Mouse (Mus musculus) heart, embryonic 14.5 days (tissue): ENCODE results near the gene Ceacam1. TPM values are rescaled to one million over a fixed set of nuclear protein-coding genes. Genes with fewer than 3 reads are reported as not detected.
"Not testable (repeated sequence)": the region's sequence is repeated elsewhere in the genome, so short reads cannot be mapped to it uniquely, and the experiment has no call there.

Experiments used
- ATAC-seq: fragments of 200-750 bp; cut with Nextera tagmentation; 2 replicates; pipeline ENCODE4 v1.8.0; 2017; ENCODE audit warnings: low read depth, moderate TSS enrichment; ENCODE audit not compliant: insufficient number of reproducible peaks, insufficient read depth, low FRiP score
- H3K27ac ChIP-seq, 2 experiments: fragments of 200-500 bp in 1 of 2; fragments of 300-500 bp in 1 of 2; sonication (generic) in 1 of 2; replicated peaks in 1 of 2; 2 replicates each; pipeline ENCODE4 v1.5.1; 2012 to 2014; ENCODE audit warnings: low read depth in 2 of 2, low read length in 2 of 2, control low read depth in 1 of 2, mild to moderate bottlenecking in 1 of 2, mixed read lengths in 1 of 2; ENCODE audit not compliant: control insufficient read depth in 1 of 2, insufficient read depth in 1 of 2
- H3K27me3 ChIP-seq: fragments of 300-500 bp; sonication (generic); 2 replicates; pipeline ENCODE4 v1.6.1; 2014; ENCODE audit warnings: mild to moderate bottlenecking, low read length, control low read depth; ENCODE audit not compliant: control insufficient read depth, insufficient read depth
- H3K36me3 ChIP-seq: fragments of 300-500 bp; sonication (generic); 2 replicates; pipeline ENCODE4 v1.6.1; 2014; ENCODE audit warnings: mild to moderate bottlenecking, control low read depth, low read length, mixed read lengths; ENCODE audit not compliant: control insufficient read depth, insufficient read depth
- H3K4me1 ChIP-seq, 2 experiments: fragments of 200-500 bp in 1 of 2; fragments of 300-500 bp in 1 of 2; sonication (generic) in 1 of 2; 2 replicates each; pipeline ENCODE4 v1.6.1; 2012 to 2014; ENCODE audit warnings: low read length in 2 of 2, control low read depth in 1 of 2, mixed read lengths in 1 of 2; ENCODE audit not compliant: control insufficient read depth in 2 of 2, insufficient read depth in 2 of 2
- H3K4me2 ChIP-seq: fragments of 300-500 bp; sonication (generic); 2 replicates; pipeline ENCODE4 v1.6.1; 2014; ENCODE audit warnings: mild to moderate bottlenecking, low read length
- H3K4me3 ChIP-seq, 2 experiments: fragments of 200-500 bp in 1 of 2; fragments of 300-500 bp in 1 of 2; sonication (generic) in 1 of 2; 2 replicates each; pipeline ENCODE4 v1.5.1; 2012 to 2014; ENCODE audit warnings: low read length in 2 of 2, mild to moderate bottlenecking in 2 of 2, control low read depth in 1 of 2, low read depth in 1 of 2, moderate library complexity in 1 of 2; ENCODE audit not compliant: control insufficient read depth in 1 of 2, insufficient read depth in 1 of 2
- H3K9ac ChIP-seq: fragments of 300-500 bp; sonication (generic); 2 replicates; pipeline ENCODE4 v1.6.1; 2014; ENCODE audit warnings: mild to moderate bottlenecking, low read length
- H3K9me3 ChIP-seq: fragments of 300-500 bp; sonication (generic); 2 replicates; pipeline ENCODE4 v1.6.1; 2016; ENCODE audit warnings: low read length, control low read depth; ENCODE audit not compliant: control insufficient read depth
- WGBS: fragments of 180-500 bp; shearing (Covaris S2); extraction: QIAGEN DNeasy Blood & Tissue Kit; methylation state at CpG from one replicate; pipeline ENCODE4 v1.1.7; 2014; 5-methylcytosine and 5-hydroxymethylcytosine counted together
- polyA plus RNA-seq: library from polyadenylated mRNA; unstranded; fragments of >200 nt; fragmentation: Nextera tagmentation; extraction: Ambion mirVana; gene quantifications from 2 replicates; pipeline ENCODE4 v1.2.1, GENCODE M21; 2014

Gene Ceacam1
- polyA plus RNA-seq, 1 experiment from 2014 or later, result 4.5 TPM

- 55% methylated on average over 5 of the region's 5 CpGs for WGBS
- Histone ChIP-seq H3K9me3 (no peaks in the 10 kb centered on the region), H3K27me3 (no peaks in the 10 kb centered on the region), H3K4me3 (no peak overlapping the region), H3K4me1 (no peaks in the 10 kb centered on the region), H3K4me2 (no peak overlapping the region), H3K27ac (no peak overlapping the region), H3K9ac (no peak overlapping the region), H3K36me3 (no peaks in the 10 kb centered on the region)
- no peak for ATAC-seq
These were observed 7.7 kb upstream of the Ceacam1 start for GRCm38 (mm10) chr7:25485061-25485460.

DNA sequence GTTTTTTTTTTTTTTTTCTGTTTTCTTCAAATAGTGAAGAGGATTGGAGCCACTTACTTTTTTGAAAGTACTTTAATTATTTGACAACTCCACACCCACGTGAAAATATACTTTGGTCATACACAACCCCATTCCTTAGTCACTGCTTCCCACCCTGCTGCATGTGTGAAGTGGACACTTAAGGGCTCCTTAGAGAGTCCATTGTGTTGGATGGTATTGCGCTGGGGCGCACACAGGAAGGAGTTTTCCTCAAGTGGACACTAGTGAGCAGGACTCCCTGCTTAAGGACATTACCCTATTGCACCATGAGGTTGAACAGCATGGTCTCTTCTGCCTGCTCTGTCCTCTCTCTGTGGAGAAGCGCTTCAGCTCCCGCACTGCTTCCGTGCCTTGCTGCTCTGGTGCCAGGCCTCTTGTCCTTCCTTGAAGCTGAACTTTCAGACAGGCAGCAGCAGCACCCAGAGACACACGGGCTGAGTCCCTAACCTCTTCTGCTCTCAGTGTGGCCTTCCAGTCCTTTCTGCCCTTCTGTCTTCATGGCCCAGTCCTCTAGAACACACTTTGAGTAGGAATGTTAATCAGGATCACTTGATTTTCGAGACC lies 5.8 kb upstream of the Ceacam1 start:
- whole genome bisulfite sequencing, result 69% methylated on average over 8 of the region's 8 CpGs
- Histone ChIP-seq H3K4me1 (no peaks in the 10 kb centered on the region), H3K4me3 (no peak overlapping the region), H3K4me2 (no peak overlapping the region), H3K9me3 (no peaks in the 10 kb centered on the region), H3K9ac (no peak overlapping the region), H3K27me3 (no peaks in the 10 kb centered on the region), H3K36me3 (no peaks in the 10 kb centered on the region), H3K27ac (no peak overlapping the region)
- no peak for ATAC-seq

DNA sequence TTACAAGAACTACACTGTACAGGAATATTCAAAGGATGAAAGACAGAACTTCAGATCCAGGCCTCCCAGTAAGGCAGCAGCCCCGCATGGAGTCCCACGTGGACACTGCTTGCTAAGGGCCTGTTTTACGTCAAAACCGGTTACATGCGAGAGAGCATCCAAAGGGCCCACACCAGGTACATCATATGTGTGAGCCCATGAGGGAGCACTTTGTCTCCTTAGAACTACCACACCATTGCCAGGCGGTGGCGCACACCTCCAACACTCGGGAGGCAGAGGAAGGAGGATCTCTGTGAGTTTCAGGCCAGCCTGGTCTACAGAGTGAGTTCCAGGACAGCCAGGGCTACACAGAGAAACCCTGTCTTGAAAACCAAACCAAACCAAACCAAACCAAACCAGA lies 3.4 kb upstream of the Ceacam1 start:
- not testable (repeated sequence) for H3K4me3 ChIP-seq, H3K27ac ChIP-seq, H3K9me3 ChIP-seq, H3K27me3 ChIP-seq, H3K9ac ChIP-seq, H3K4me2 ChIP-seq, ATAC-seq, H3K4me1 ChIP-seq, H3K36me3 ChIP-seq
- WGBS, result 47% methylated on average over 8 of the region's 8 CpGs

GRCm38 (mm10) chr7:25479440-25479839 lies 2.0 kb upstream of the Ceacam1 start:
- Histone ChIP-seq H3K9ac (no peak overlapping the region), H3K4me2 (no peak overlapping the region), H3K36me3 (no peaks in the 10 kb centered on the region), H3K9me3 (no peaks in the 10 kb centered on the region), H3K27me3 (no peaks in the 10 kb centered on the region), H3K4me3 (no peak overlapping the region), H3K4me1 (peaks cover 0 to 2% of the 10 kb centered on the region in 2 experiments; a peak in 2 of 4 replicates), H3K27ac (no peak overlapping the region)
- WGBS, result 0% methylated on average over 1 of the region's 1 CpGs
- ATAC-seq, result no peak

DNA sequence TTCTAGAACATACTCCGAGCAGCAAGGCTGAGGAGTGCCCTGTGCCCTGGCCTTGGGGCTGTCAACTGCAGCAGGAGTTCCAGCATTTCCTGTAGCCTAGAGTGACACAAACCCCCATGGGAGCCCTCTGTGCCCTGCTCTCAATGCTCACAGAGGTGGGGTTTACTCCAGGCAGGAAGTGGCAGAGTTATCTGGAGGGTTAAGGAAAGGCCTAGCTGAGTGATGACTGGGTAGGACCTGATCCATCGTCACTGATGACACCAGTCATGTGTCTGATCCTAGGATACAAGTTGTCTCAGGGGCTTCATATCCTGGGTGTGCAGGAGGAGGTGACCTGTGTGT lies 320 bp upstream of the Ceacam1 start:
- 38% methylated on average over 1 of the region's 2 CpGs for WGBS
- H3K4me3 ChIP-seq, H3K27me3 ChIP-seq, H3K9me3 ChIP-seq, H3K9ac ChIP-seq, H3K27ac ChIP-seq, H3K4me1 ChIP-seq, ATAC-seq, H3K36me3 ChIP-seq, H3K4me2 ChIP-seq: not testable (repeated sequence)

DNA sequence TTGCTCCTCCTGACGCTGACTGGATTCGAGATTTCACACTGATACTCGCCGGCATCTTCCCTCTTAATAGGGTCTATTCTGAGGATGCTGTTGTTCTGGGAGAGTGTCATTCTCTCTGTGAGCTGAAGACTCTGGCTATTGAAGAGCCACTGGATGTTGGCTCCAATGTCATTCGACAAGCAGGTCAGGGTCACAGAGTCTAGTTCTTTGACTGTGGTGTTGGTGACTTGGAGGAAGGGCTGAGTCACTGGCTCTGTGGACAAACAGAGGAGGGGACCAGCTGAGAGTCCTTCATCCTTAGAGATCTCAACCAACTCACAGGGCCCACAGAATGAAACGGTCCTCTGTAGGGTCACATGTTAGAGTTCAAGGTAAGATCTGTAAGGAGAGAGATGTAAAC lies 5.6 kb downstream of the Ceacam1 start:
- not testable (repeated sequence) for H3K4me3 ChIP-seq, H3K36me3 ChIP-seq, H3K27me3 ChIP-seq, ATAC-seq, H3K4me2 ChIP-seq, H3K27ac ChIP-seq, H3K9ac ChIP-seq, H3K9me3 ChIP-seq, H3K4me1 ChIP-seq
- WGBS, result 83% methylated on average over 6 of the region's 6 CpGs

DNA sequence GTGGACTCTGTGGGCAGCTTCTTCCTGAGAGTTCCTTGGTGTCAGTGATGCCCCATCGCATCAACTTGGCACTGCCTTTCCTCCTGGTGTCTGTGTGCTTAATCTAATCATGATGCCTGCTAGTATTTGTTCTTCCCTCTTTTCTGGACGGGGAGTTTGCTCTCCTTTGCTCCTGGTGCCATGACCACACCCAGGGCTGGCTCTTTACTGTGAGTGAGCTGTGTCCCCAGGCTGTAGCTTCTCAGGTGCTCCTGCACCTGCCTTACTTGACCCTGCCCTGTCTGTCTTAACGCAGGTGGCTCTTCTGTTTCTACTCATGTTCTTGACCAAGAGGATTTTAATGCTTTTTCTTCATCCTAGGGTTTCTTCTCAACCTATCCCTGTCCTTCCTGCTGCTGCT lies 11.8 kb downstream of the Ceacam1 start:
- H3K9me3 ChIP-seq, H3K27ac ChIP-seq, H3K36me3 ChIP-seq, H3K4me2 ChIP-seq, H3K4me3 ChIP-seq, H3K27me3 ChIP-seq, H3K4me1 ChIP-seq, H3K9ac ChIP-seq, ATAC-seq: not testable (repeated sequence)
- WGBS, result 70% methylated on average over 3 of the region's 3 CpGs

DNA sequence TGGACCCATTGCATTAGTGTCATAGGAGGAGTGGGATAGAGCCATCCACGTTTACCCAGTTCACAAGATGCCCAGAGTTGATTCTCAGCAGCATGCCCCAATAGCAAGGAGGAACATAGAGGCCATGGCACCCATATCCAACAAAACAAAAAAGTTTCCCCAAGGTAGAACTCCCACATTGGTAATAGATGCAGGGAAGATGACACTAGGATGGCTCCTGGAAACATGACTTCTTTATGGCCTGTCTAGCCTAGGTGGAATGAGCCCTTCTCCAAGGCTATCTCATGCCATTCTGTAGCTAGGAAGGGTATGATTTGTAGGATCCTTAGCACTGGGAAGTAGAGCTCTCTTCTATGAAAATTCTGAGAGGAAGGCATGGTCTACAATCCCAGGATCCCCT lies 12.4 kb downstream of the Ceacam1 start:
- no peak overlapping the region for H3K4me2 ChIP-seq
- no peak overlapping the region for H3K27ac ChIP-seq
- no peak for ATAC-seq
- H3K4me1 ChIP-seq, result no peaks in the 10 kb centered on the region
- no peaks in the 10 kb centered on the region for H3K36me3 ChIP-seq
- no peaks in the 10 kb centered on the region for H3K27me3 ChIP-seq
- WGBS, result 69% methylated on average over 1 of the region's 1 CpGs
- no peak overlapping the region for H3K9ac ChIP-seq
- H3K4me3 ChIP-seq, result no peak overlapping the region
- H3K9me3 ChIP-seq, result no peaks in the 10 kb centered on the region
